Mouse (Mus musculus) bone marrow macrophage, adult 2 months (primary cell): ENCODE measurements around the gene Uqcrc2.

ENCODE experiments used
- CTCF ChIP-seq: IDR thresholded peaks from 2 replicates; pipeline ENCODE4 v1.5.1; 2012; ENCODE audit warnings: low read depth, mild to moderate bottlenecking, low read length, moderate library complexity
- POLR2A ChIP-seq: IDR thresholded peaks from 2 replicates; pipeline ENCODE4 v1.6.1; 2012; ENCODE audit warnings: mild to moderate bottlenecking, low read depth, low read length, borderline replicate concordance

DNA sequence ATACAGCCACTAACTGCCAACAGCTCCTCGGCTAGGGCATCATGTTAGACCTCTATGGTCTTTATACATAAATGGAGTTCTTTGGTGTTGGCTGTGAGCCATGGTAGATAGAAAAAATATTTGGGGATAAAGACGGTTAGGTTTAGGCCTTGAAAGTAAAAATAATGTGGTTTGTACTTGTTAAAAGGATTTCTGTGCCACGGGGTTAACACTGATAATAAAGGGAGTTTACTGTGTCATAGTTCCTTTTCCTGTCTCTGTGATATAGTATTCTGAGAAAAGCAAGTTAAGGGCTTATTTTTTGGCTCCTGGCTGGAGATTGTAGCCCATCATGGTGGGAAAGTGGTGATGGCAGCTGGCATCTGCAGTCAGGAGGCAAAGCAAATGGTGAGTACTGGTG lies 68.9 kb downstream of the Uqcrc2 start:
- no peak for TF ChIP-seq POLR2A
- no peak for TF ChIP-seq CTCF
